Mouse (Mus musculus) adrenal gland, adult 2 months (tissue): ENCODE data around the gene Car5a. TPM values are rescaled to one million over a fixed set of nuclear protein-coding genes. Genes with fewer than 3 reads are reported as not detected.

Experiments
- DNase-seq: peaks from one replicate; pipeline ENCODE4 v3.0.0; 2021
- polyA plus RNA-seq: library from polyadenylated mRNA; depleted of rRNA; stranded (reverse); fragments of >200 nt; gene quantifications from 2 replicates; pipeline ENCODE4 v1.2.3, GENCODE M21; 2012
- total RNA-seq, 2 experiments: library from RNA; stranded (reverse); gene quantifications; 2 replicates each; pipeline ENCODE4 v1.2.3; 2021

Car5a gene
- total and polyA plus RNA-seq, 3 experiments, result 0.12 to 0.69 TPM; not detected in 1

- DNase-seq, result no peak
These were observed 11.3 kb upstream of the Car5a start for GRCm38 (mm10) chr8:121955825-121956500.

GRCm38 (mm10) chr8:121954981-121955555 lies 10.4 kb upstream of the Car5a start:
- no peak for DNase-seq

GRCm38 (mm10) chr8:121953821-121954545 lies 9.3 kb upstream of the Car5a start:
- DNase-seq, result no peak

- no peak for DNase-seq
These were observed 8.1 kb upstream of the Car5a start for GRCm38 (mm10) chr8:121952800-121953199.

- no peak for DNase-seq
These were observed 7.4 kb upstream of the Car5a start for GRCm38 (mm10) chr8:121952122-121952521.

- no peak for DNase-seq
These were observed 6.9 kb upstream of the Car5a start for GRCm38 (mm10) chr8:121951656-121952009.

GRCm38 (mm10) chr8:121950749-121951655 lies 6.3 kb upstream of the Car5a start:
- DNase-seq, result peak; percentile 78

GRCm38 (mm10) chr8:121949941-121950748 lies 5.4 kb upstream of the Car5a start:
- DNase-seq, result peak; percentile 98

- DNase-seq, result no peak
These were observed 4.6 kb upstream of the Car5a start, which contains the start of gene Banp for GRCm38 (mm10) chr8:121949222-121949800. Gene Banp (plus strand): TSS chr8:121949750.

- no peak for DNase-seq
These were observed 3.8 kb upstream of the Car5a start for GRCm38 (mm10) chr8:121948321-121949145.

- DNase-seq, result peak; percentile 91
These were observed 3.0 kb upstream of the Car5a start for GRCm38 (mm10) chr8:121947753-121948141.

- peak; percentile 55 for DNase-seq
These were observed 2.5 kb upstream of the Car5a start for GRCm38 (mm10) chr8:121947047-121947752.

- DNase-seq, result no peak
These were observed 1.6 kb upstream of the Car5a start for GRCm38 (mm10) chr8:121946351-121946750.

- DNase-seq, result no peak
These were observed 988 bp downstream of the Car5a start for GRCm38 (mm10) chr8:121943716-121944115.

GRCm38 (mm10) chr8:121943057-121943540 lies 1.6 kb downstream of the Car5a start:
- DNase-seq, result no peak

- DNase-seq, result no peak
These were observed 6.0 kb downstream of the Car5a start for GRCm38 (mm10) chr8:121938732-121939131.

GRCm38 (mm10) chr8:121936391-121936790 lies 8.3 kb downstream of the Car5a start:
- no peak for DNase-seq

- DNase-seq, result peak; percentile 26
These were observed 9.1 kb downstream of the Car5a start for GRCm38 (mm10) chr8:121935341-121936294.
